Mouse (Mus musculus) cerebellum, adult 2 months (tissue): ENCODE measurements at regions not wholly inside any gene's neighbourhood (a gene's known extent, or its start where the extent isn't known, plus 50 kb on each side); places are given as distances from the start of the nearest gene placed in this dataset.

ENCODE experiments used
- CTCF ChIP-seq: fragments of 200-500 bp; IDR thresholded peaks from 2 replicates; pipeline ENCODE4 v1.5.1; 2011; ENCODE audit warnings: low read depth, mild to moderate bottlenecking, control low read depth, low read length, moderate library complexity, borderline replicate concordance; ENCODE audit not compliant: insufficient read depth
- POLR2A ChIP-seq: fragments of 200-500 bp; IDR thresholded peaks from 2 replicates; pipeline ENCODE4 v1.6.1; 2011; ENCODE audit warnings: low read length, control low read depth, borderline replicate concordance; ENCODE audit not compliant: insufficient read depth

DNA sequence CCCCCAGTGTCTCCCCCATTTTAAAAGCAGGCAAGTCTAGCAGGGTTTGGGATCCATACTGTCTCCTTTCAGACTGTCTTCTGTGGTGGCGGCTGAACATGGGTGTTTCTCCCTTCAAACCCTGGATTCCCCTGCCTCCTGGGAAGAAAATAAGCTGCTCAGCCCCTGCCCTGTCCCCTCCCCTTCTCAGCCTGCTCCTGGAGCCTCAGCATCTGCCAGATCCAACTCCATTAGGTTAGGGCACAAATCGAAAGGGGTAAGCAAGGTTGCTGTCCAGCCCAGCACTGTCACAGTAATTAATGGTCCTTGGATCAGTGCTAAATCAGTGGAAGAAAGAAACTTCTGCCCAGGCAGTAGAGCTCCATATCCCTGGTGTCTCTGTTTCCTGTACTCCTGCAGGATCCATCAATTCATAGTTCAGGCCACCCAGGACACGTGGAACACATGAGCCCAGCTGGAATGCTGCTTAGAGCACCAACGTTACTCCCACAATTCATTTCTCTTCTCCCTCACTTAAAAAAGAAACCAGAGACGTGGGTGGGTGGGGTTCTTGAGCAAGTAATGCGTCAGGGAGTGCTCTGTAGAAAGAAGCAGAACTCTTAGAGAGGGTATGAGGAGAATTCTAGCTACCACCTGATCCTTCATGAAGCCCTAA, 93.0 kb upstream of the Adpgk start:
- TF ChIP-seq POLR2A (no peak), CTCF (no peak)
